Mouse (Mus musculus) myocyte (in vitro differentiated cells): ENCODE results near the gene Polr3b. TPM values are rescaled to one million over a fixed set of nuclear protein-coding genes. Genes with fewer than 3 reads are reported as not detected.

Experiments
- H3K27me3 ChIP-seq: one replicate; pipeline ENCODE4 v1.6.1; 2011; ENCODE audit not compliant: control insufficient read depth, insufficient read depth, insufficient read length
- H3K36me3 ChIP-seq: one replicate; pipeline ENCODE4 v1.6.1; 2011; ENCODE audit not compliant: control insufficient read depth, insufficient read depth
- H3K4me2 ChIP-seq: one replicate; pipeline ENCODE4 v1.6.1; 2011; ENCODE audit warnings: low read depth, control low read depth
- H3K4me3 ChIP-seq: one replicate; pipeline ENCODE4 v1.5.1; 2011; ENCODE audit warnings: mild to moderate bottlenecking, control low read depth, moderate library complexity
- H3K79me2 ChIP-seq: one replicate; pipeline ENCODE4 v1.6.1; 2011; ENCODE audit not compliant: control insufficient read depth, insufficient read depth
- H3ac ChIP-seq: one replicate; pipeline ENCODE4 v1.6.1; 2011; ENCODE audit not compliant: control insufficient read depth, insufficient read length
- CEBPB ChIP-seq: IDR thresholded peaks from 2 replicates; pipeline ENCODE4 v1.6.1; 2011; ENCODE audit warnings: mild to moderate bottlenecking, moderate library complexity; ENCODE audit not compliant: poor library complexity, insufficient read depth, severe bottlenecking
- E2F4 ChIP-seq: IDR thresholded peaks from one replicate; pipeline ENCODE4 v1.6.1; 2011; ENCODE audit warnings: mild to moderate bottlenecking, control low read depth, moderate library complexity; ENCODE audit not compliant: insufficient read depth
- MAX ChIP-seq: IDR thresholded peaks from one replicate; pipeline ENCODE4 v1.6.1; 2011; ENCODE audit warnings: low read depth, mild to moderate bottlenecking, control low read depth
- MYOD1 ChIP-seq, 3 experiments: IDR thresholded peaks; one replicate each; pipeline ENCODE4 v1.6.1; 2011; ENCODE audit warnings: control low read depth in 2 of 3, low read depth in 2 of 3, mild to moderate bottlenecking in 2 of 3, moderate library complexity in 1 of 3; ENCODE audit not compliant: insufficient read length in 2 of 3, control insufficient read depth in 1 of 3
- MYOG ChIP-seq, 3 experiments: IDR thresholded peaks; one replicate each; pipeline ENCODE4 v1.6.1; 2011; ENCODE audit warnings: control low read depth in 2 of 3, low read depth in 2 of 3, mild to moderate bottlenecking in 2 of 3; ENCODE audit not compliant: insufficient read length in 2 of 3, control insufficient read depth in 1 of 3, insufficient read depth in 1 of 3
- POLR2A ChIP-seq: IDR thresholded peaks from one replicate; pipeline ENCODE4 v1.6.1; 2011; ENCODE audit warnings: low read depth, mild to moderate bottlenecking, control low read depth, moderate library complexity; ENCODE audit not compliant: insufficient read length
- POLR2AphosphoS2 ChIP-seq: IDR thresholded peaks from one replicate; pipeline ENCODE4 v1.6.1; 2011; ENCODE audit warnings: low read depth, control low read depth; ENCODE audit not compliant: insufficient read length
- REST ChIP-seq: IDR thresholded peaks from one replicate; pipeline ENCODE4 v1.6.1; 2011; ENCODE audit warnings: mild to moderate bottlenecking, control low read depth, moderate library complexity; ENCODE audit not compliant: insufficient read depth, insufficient read length
- SRF ChIP-seq: IDR thresholded peaks from one replicate; pipeline ENCODE4 v1.6.1; 2011; ENCODE audit warnings: low read depth; ENCODE audit not compliant: control insufficient read depth, insufficient read length
- TCF12 ChIP-seq: IDR thresholded peaks from one replicate; pipeline ENCODE4 v1.6.1; 2011; ENCODE audit warnings: mild to moderate bottlenecking, control low read depth; ENCODE audit not compliant: poor library complexity, insufficient read depth, severe bottlenecking
- TCF3 ChIP-seq: IDR thresholded peaks from one replicate; pipeline ENCODE4 v1.6.1; 2011; ENCODE audit warnings: low read depth, control low read depth; ENCODE audit not compliant: insufficient read length
- USF1 ChIP-seq: IDR thresholded peaks from one replicate; pipeline ENCODE4 v1.6.1; 2011; ENCODE audit warnings: low read depth, mild to moderate bottlenecking, control low read depth, moderate library complexity
- polyA plus RNA-seq: library from polyadenylated mRNA; unstranded; fragments of >200 nt; fragmentation: generic; extraction: Trizol; gene quantifications from one replicate; pipeline ENCODE4 v1.2.1, GENCODE M21; 2012; ENCODE audit warnings: missing spikeins

The Polr3b gene
- polyA plus RNA-seq, 1 experiment, result 8.5 TPM

DNA sequence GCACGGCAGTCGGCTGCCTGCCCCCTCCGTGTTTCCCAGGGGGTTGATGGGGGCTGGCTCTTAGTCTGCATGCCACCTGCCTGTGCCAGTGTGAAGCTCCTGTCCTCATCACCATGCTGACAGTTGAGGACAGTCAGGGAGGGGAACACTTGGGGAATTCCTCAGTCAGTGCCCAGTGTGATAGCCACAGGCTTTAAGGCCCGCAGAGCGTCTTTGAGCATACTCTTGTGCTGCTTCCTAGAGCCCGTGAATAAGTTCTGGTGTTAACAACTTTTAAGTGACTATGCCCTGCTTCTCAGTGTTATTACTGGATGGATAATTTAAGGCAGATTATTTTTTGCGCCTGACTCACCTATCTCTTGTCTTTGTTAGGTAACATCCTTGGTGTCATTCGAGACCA is 54.4 kb downstream of the Polr3b start:
- Histone ChIP-seq H3K4me2 (no peak overlapping the region), H3ac (no peak overlapping the region), H3K79me2 (no peaks in the 10 kb centered on the region), H3K4me3 (no peak overlapping the region), H3K27me3 (no peaks in the 10 kb centered on the region), H3K36me3 (peaks cover 19% of the 10 kb centered on the region)
- TF ChIP-seq CEBPB (no peak), POLR2AphosphoS2 (no peak)

DNA sequence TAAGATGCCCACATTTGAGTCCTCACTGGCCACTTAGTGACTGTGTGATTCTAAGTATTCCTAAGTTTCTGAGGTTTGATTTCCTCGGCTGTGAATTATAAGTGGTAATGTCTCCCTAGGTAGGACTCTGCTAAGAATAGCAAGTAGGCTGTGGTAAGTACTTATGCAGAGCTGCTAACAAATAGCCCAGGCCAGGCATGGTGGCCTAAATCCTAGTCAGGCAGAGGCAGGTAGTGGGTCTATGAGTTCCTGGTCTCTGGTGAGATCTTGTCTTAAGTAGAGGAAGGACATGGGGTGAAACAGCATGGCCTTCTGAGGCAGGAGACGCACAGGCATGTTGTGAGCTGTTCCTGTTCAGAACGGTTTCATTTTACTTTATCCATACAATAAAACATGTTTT is 55.8 kb downstream of the Polr3b start:
- no peaks in the 10 kb centered on the region for H3K27me3 ChIP-seq
- H3K4me3 ChIP-seq, result no peak overlapping the region
- peaks cover 19% of the 10 kb centered on the region for H3K36me3 ChIP-seq
- no peaks in the 10 kb centered on the region for H3K79me2 ChIP-seq
- TF ChIP-seq MYOD1 (IDR thresholded peaks at IDR 0.05; ENCODE audit: control insufficient read depth in 1 of 3, insufficient read length in 2 of 3, low read depth in 2 of 3), result no peak
- TF ChIP-seq CEBPB, result no peak
- TF ChIP-seq MYOG (IDR thresholded peaks at IDR 0.05; ENCODE audit: control insufficient read depth in 1 of 3, insufficient read depth in 1 of 3, insufficient read length in 2 of 3, low read depth in 2 of 3), result no peak
- TF ChIP-seq TCF12, result no peak
- no peak for TF ChIP-seq USF1
- TF ChIP-seq REST, result no peak
- TF ChIP-seq SRF, result no peak
- TF ChIP-seq E2F4, result no peak
- no peak for TF ChIP-seq TCF3
- no peak for TF ChIP-seq POLR2AphosphoS2
- TF ChIP-seq MAX, result no peak
- no peak for TF ChIP-seq POLR2A
- no peak overlapping the region for H3K4me2 ChIP-seq
- no peak overlapping the region for H3ac ChIP-seq

DNA sequence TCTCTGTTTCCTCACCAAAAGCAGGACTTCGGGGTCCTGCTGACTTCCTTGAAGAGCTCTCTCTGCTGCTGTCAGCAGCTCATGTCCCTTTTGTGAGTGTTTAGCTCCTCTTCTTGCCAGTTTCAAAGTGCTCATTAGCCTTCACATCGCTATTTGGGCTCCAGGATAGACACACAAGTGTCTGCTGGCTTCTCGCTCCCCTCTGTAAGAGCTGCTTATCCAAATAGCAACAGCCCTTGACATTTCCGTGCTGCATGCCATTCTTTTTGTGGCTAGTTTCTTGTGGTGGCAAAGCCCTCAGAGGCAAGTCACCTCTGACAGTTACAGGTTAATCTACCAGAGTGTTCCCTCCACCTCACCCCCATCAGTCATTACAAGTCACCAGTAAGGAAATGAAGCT is 56.3 kb downstream of the Polr3b start:
- H3K79me2 ChIP-seq, result no peaks in the 10 kb centered on the region
- no peak for TF ChIP-seq USF1
- H3K36me3 ChIP-seq, result peaks cover 19% of the 10 kb centered on the region
- H3K27me3 ChIP-seq, result no peaks in the 10 kb centered on the region
- H3K4me2 ChIP-seq, result no peak overlapping the region
- H3ac ChIP-seq, result no peak overlapping the region
- no peak overlapping the region for H3K4me3 ChIP-seq

DNA sequence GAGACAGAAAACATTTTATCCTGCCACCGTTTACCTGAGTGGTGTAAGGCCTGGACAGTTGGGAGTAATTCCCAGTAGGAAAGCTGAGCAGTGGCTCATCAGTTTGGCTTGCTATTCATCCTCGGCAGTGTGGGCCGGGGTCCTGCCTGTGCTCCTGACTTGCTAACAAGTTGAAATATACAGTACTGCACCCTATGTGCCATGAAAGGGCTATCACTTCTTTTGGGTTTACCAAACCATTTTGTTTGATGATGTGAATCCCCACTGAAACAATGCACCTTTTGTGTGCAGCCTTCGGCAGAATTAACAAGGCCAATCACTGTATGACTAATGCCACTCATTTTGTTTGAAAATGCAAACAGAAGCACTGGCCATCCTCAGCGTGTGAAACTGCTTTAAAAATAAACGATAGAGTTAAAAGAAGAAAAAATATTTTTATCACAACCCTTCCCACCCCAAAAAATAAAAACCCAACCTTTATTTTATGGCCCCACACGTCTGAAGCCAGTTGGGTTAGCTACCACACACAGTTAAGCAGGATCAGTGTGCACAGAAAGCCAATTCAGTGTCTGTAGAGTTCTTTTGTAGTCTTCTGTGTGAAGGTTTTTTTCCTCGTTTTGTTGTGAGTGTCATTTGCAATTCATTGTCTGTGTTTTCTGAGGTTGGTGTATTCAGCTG is 63.5 kb downstream of the Polr3b start:
- H3K27me3 ChIP-seq, result no peaks in the 10 kb centered on the region
- H3ac ChIP-seq, result no peak overlapping the region
- no peak overlapping the region for H3K4me2 ChIP-seq
- H3K36me3 ChIP-seq, result peaks cover 7% of the 10 kb centered on the region
- H3K79me2 ChIP-seq, result no peaks in the 10 kb centered on the region
- no peak overlapping the region for H3K4me3 ChIP-seq
- TF ChIP-seq USF1, result no peak
- TF ChIP-seq MAX, result no peak
- TF ChIP-seq CEBPB, result no peak
- TF ChIP-seq SRF, result no peak
- no peak for TF ChIP-seq POLR2A
- no peak for TF ChIP-seq MYOG (IDR thresholded peaks at IDR 0.05; ENCODE audit: control insufficient read depth in 1 of 3, insufficient read depth in 1 of 3, insufficient read length in 2 of 3, low read depth in 2 of 3)
- TF ChIP-seq MYOD1 (IDR thresholded peaks at IDR 0.05; ENCODE audit: control insufficient read depth in 1 of 3, insufficient read length in 2 of 3, low read depth in 2 of 3), result no peak
- no peak for TF ChIP-seq POLR2AphosphoS2
- no peak for TF ChIP-seq REST
- no peak for TF ChIP-seq TCF12
- TF ChIP-seq TCF3, result no peak
- TF ChIP-seq E2F4, result no peak

DNA sequence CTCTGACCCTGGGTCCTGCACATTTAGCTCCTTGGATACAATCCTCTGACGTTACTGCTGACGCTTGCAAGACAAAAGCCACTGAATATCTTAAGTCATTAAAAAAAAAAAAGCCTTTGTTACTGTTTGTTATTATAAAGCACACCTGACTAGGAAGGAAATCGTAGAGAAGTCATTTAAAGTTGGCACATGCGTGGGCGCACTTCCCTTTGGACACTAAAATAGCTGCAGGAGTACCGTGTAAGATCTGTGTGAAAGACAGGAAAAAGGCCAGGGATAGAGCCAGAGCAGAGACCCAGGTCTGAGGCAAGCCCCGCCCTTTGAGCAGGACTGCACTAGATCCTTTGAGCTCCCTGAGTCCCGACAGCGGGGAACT is 64.0 kb downstream of the Polr3b start:
- no peak overlapping the region for H3K4me2 ChIP-seq
- H3K27me3 ChIP-seq, result no peaks in the 10 kb centered on the region
- no peak overlapping the region for H3K4me3 ChIP-seq
- H3K36me3 ChIP-seq, result peaks cover 4% of the 10 kb centered on the region
- TF ChIP-seq REST (no peak), MYOG (IDR thresholded peaks at IDR 0.05; ENCODE audit: control insufficient read depth in 1 of 3, insufficient read depth in 1 of 3, insufficient read length in 2 of 3, low read depth in 2 of 3) (no peak), POLR2AphosphoS2 (no peak), POLR2A (no peak), SRF (no peak), TCF12 (no peak), USF1 (no peak)
- H3K79me2 ChIP-seq, result no peaks in the 10 kb centered on the region
- no peak overlapping the region for H3ac ChIP-seq
